Mouse (Mus musculus) central nervous system, embryonic 11.5 days (tissue): Measurements from ENCODE around the gene Itpkc. TPM values are rescaled to one million over a fixed set of nuclear protein-coding genes. Genes with fewer than 3 reads are reported as not detected.

Source experiments
- polyA plus RNA-seq: library from polyadenylated mRNA; depleted of rRNA; stranded (reverse); fragments of >200 nt; gene quantifications from 2 replicates; pipeline ENCODE4 v1.2.3, GENCODE M21; 2012; rRNA removed

The Itpkc gene
- polyA plus RNA-seq = 9.9 and 10.1 TPM in 2 replicates

GRCm38 (mm10) chr7:27228281-27228821 lies at the start of gene Itpkc:
Itpkc (minus strand) TSS chr7:27228661.

GRCm38 (mm10) chr7:27258205-27258899 lies 29.9 kb upstream of the Itpkc start, which contains the start of gene Numbl:
Numbl (plus strand) TSS chr7:27258433.

GRCm38 (mm10) chr7:27232781-27233281 lies 4.4 kb upstream of the Itpkc start, which contains the start of gene Coq8b:
Coq8b (plus strand) TSS chr7:27233023.

GRCm38 (mm10) chr7:27195681-27196611 lies 32.5 kb downstream of the Itpkc start, which contains the start of the genes BC024978 and Snrpa:
BC024978 (plus strand) TSS chr7:27195781.
Snrpa (minus strand) TSS chr7:27196271.

GRCm38 (mm10) chr7:27180837-27181695 lies 47.4 kb downstream of the Itpkc start, which contains the start of the genes Gm21983 and Mia:
Gm21983 (minus strand) TSS chr7:27181086.
Mia (minus strand) TSS chr7:27181157.

GRCm38 (mm10) chr7:27178324-27179216 lies 49.9 kb downstream of the Itpkc start, which contains the start of gene Rab4b:
Rab4b (minus strand) TSS chr7:27178896.

GRCm38 (mm10) chr7:27166614-27167474 lies 61.6 kb downstream of the Itpkc start, which contains the start of gene Egln2:
Egln2 (minus strand) TSS chr7:27166802.

Other genes starting within 250 kb of the Itpkc start
- 0.08 TPM in 1 of 2 replicates, not detected in the other for gene Cyp2a12, start 199.6 kb downstream of the Itpkc start, polyA plus RNA-seq
- gene Cyp2f2, start 108.8 kb downstream of the Itpkc start, polyA plus RNA-seq = not detected in 2 replicates
- not detected in 2 replicates for gene Cyp2t4, start 74.9 kb downstream of the Itpkc start, polyA plus RNA-seq
- gene Egln2, start 61.9 kb downstream of the Itpkc start, polyA plus RNA-seq = 89.0 and 91.9 TPM in 2 replicates
- 55.6 and 59.6 TPM in 2 replicates for gene Rab4b, start 49.8 kb downstream of the Itpkc start, polyA plus RNA-seq
- gene Gm21983, start 47.6 kb downstream of the Itpkc start, polyA plus RNA-seq = 0.06 and 0.11 TPM in 2 replicates
- gene Mia, start 47.5 kb downstream of the Itpkc start, polyA plus RNA-seq = 3.7 and 8.6 TPM in 2 replicates
- 10.6 and 11.5 TPM in 2 replicates for gene BC024978, start 32.9 kb downstream of the Itpkc start, polyA plus RNA-seq
- gene Snrpa, start 32.4 kb downstream of the Itpkc start, polyA plus RNA-seq = 257 and 374 TPM in 2 replicates
- 28.7 and 30.6 TPM in 2 replicates for gene Coq8b, start 4.4 kb upstream of the Itpkc start, polyA plus RNA-seq
- 56.4 and 108 TPM in 2 replicates for gene Numbl, start 29.8 kb upstream of the Itpkc start, polyA plus RNA-seq
- gene Ltbp4, start 109.0 kb upstream of the Itpkc start, polyA plus RNA-seq = 17.5 and 18.3 TPM in 2 replicates
- gene Shkbp1, start 127.4 kb upstream of the Itpkc start, polyA plus RNA-seq = 82.6 and 85.8 TPM in 2 replicates
- 0.41 and 0.44 TPM in 2 replicates for gene Gm20479, start 128.8 kb upstream of the Itpkc start, polyA plus RNA-seq
- 1.5 and 1.6 TPM in 2 replicates for gene Sptbn4, start 219.0 kb upstream of the Itpkc start, polyA plus RNA-seq
- gene Blvrb, start 219.3 kb upstream of the Itpkc start, polyA plus RNA-seq = 65.2 and 71.6 TPM in 2 replicates
- gene Sertad3, start 245.1 kb upstream of the Itpkc start, polyA plus RNA-seq = 8.5 and 17.8 TPM in 2 replicates